Mouse (Mus musculus): ENCODE results near the gene Slc34a1. TPM values are rescaled to one million over a fixed set of nuclear protein-coding genes. Genes with fewer than 3 reads are reported as not detected.
"Not testable (repeated sequence)": the region's sequence is repeated elsewhere in the genome, so short reads cannot be mapped to it uniquely, and the experiment has no call there.

The Slc34a1 gene
- polyA plus RNA-seq, 1 experiment, result not detected

DNA sequence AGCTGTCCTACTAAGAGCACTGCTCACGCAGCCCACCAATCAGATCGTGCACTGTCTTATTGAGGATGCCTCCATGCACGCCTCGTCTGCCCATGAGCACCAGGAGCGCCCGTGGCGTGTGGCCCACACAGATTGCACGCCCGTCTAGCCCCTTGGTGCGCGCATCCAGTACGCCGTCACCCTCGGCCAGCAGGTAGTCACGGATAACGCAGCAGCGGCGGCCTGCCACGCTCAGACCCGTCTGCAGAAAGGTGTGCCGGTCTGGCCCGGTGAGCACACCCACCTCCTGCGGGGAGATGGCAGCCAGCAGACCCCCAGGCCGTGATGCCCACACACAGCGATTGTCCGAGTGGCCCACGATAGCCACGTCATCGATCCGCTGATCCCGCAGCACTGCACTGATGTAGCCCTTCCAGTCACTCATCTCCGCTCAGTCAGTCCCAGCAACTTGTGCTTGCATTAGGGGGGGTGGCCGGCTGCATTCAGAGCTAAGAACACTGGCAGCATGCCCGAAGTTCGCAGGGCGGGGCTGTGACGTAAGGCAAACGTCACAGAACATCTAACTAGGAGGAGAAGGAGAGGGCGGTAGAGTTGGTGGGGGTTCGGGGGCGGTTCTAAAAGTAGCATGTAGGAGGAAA lies 16.9 kb downstream of the Slc34a1 start, which contains the start of gene Pfn3:
Gene Pfn3, minus strand, starts transcription at position 490 of the 638 bp plus-strand sequence.
- H3K4me1 ChIP-seq (ENCODE audit: control insufficient read depth, insufficient read depth, insufficient read length, low read length), result peaks cover 2% of the 10 kb centered on the region; the same call in 1 of the 2 replicates
- H3K27ac ChIP-seq (replicated peaks; ENCODE audit: low read depth, low read length), result no peak within 1 kb of the TSS
- no peak within 1 kb of the TSS for H3K4me3 ChIP-seq (ENCODE audit: insufficient read depth, low read depth, low read length)

- H3K27ac ChIP-seq (replicated peaks; ENCODE audit: low read depth, low read length), result no peak overlapping the region
- H3K4me1 ChIP-seq (ENCODE audit: control insufficient read depth, insufficient read depth, insufficient read length, low read length), result peaks cover 2% of the 10 kb centered on the region; the same call in 1 of the 2 replicates
- no peak overlapping the region for H3K4me3 ChIP-seq (ENCODE audit: insufficient read depth, low read depth, low read length)
Observed at GRCm38 (mm10) chr13:55418004-55418403, 20.0 kb downstream of the Slc34a1 start.

DNA sequence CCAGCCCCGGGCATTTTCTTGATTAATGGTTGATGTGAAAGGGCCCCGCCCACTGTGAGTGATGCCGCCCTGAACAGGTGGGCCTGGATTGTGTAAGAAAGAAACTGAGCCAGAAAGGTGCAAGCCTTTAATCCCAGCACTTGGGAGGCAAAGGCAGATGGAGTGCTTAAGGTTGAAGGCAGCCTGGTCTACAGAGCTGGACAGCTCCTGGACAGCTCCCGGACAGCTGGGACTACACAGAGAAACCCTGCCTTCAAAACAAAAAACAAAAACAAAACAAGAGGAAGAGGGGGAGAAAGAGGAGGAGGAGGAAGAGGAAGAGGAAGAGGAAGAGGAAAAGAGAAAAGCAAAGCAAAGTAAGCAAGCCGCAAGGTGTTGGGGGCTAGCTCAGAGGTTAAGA lies 21.2 kb downstream of the Slc34a1 start:
- peaks cover 2% of the 10 kb centered on the region; the same call in 1 of the 2 replicates for H3K4me1 ChIP-seq (ENCODE audit: control insufficient read depth, insufficient read depth, insufficient read length, low read length)
- no peak overlapping the region for H3K4me3 ChIP-seq (ENCODE audit: insufficient read depth, low read depth, low read length)
- H3K27ac ChIP-seq (replicated peaks; ENCODE audit: low read depth, low read length), result no peak overlapping the region

- H3K27ac ChIP-seq (replicated peaks; ENCODE audit: low read depth, low read length), result no peak overlapping the region
- no peak overlapping the region for H3K4me3 ChIP-seq (ENCODE audit: insufficient read depth, low read depth, low read length)
- peaks cover 2% of the 10 kb centered on the region; the same call in 1 of the 2 replicates for H3K4me1 ChIP-seq (ENCODE audit: control insufficient read depth, insufficient read depth, insufficient read length, low read length)
Observed at GRCm38 (mm10) chr13:55420018-55420932, 22.3 kb downstream of the Slc34a1 start.

DNA sequence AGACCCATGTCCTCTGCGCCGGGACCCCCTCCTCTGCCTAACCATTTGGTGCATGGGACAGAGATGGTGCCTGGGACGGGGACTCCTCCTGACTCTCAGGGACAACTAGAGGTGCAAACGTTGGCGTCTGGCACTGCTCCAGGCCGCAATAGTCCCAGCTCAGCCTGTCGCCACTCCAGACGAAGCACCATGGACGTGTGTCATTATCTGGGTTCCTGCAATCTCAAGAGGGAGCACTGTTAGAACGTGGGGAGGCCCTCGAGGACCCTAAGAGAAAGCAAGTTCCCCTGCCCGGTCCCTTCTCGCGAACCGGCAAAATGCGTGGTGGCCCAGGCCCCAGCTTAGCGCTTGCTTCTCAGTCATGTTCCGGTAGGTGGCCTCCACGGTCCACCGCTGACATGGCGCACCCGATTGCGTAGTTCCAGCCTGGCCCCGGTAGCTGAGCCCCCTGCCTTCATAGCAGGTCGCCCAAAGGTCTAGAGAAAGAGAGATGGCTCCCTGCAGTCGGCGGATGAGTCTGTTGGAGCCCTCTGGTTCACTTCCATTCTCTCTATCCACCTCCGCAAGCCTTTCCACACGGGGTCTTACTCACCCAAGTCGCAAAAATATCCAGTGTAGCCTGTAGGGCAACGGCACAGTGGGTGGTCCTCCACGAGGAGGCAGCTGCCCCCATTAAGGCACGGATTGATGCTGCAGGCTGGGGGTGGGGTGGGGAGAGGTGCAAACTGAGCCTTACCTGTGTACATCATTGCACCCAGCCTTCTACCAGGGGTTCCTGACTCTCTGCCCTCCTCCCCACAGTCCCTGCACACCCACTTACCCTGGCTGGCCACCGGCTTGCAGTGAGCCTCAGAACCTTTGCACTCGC lies 23.2 kb downstream of the Slc34a1 start:
- Histone ChIP-seq H3K27ac (replicated peaks; ENCODE audit: low read depth, low read length) (0 out of 2 replicates have a peak overlapping the region, but pooled peaks have one; percentile 4), H3K4me1 (ENCODE audit: control insufficient read depth, insufficient read depth, insufficient read length, low read length) (peaks cover 2% of the 10 kb centered on the region; the same call in 1 of the 2 replicates), H3K4me3 (ENCODE audit: insufficient read depth, low read depth, low read length) (peak overlapping the region; percentile 42)

- Histone ChIP-seq H3K27ac (replicated peaks; ENCODE audit: low read depth, low read length) (no peak within 1 kb of the TSS), H3K4me1 (ENCODE audit: control insufficient read depth, insufficient read depth, insufficient read length, low read length) (no peaks in the 10 kb centered on the region; the same call in 1 of the 2 replicates), H3K4me3 (ENCODE audit: insufficient read depth, low read depth, low read length) (no peak within 1 kb of the TSS)
Observed at GRCm38 (mm10) chr13:55426613-55427012, 28.6 kb downstream of the Slc34a1 start, which contains the start of gene F12. TSS of gene F12 (minus strand) at chr13:55426793.

GRCm38 (mm10) chr13:55429226-55429888 lies 31.4 kb downstream of the Slc34a1 start:
- H3K4me1 ChIP-seq (ENCODE audit: control insufficient read depth, insufficient read depth, insufficient read length, low read length), result no peaks in the 10 kb centered on the region; the same call in 1 of the 2 replicates
- H3K4me3 ChIP-seq (ENCODE audit: insufficient read depth, low read depth, low read length), result 0 out of 2 replicates have a peak overlapping the region, but pooled peaks have one; percentile 4
- H3K27ac ChIP-seq (replicated peaks; ENCODE audit: low read depth, low read length), result peak overlapping the region; percentile 83

DNA sequence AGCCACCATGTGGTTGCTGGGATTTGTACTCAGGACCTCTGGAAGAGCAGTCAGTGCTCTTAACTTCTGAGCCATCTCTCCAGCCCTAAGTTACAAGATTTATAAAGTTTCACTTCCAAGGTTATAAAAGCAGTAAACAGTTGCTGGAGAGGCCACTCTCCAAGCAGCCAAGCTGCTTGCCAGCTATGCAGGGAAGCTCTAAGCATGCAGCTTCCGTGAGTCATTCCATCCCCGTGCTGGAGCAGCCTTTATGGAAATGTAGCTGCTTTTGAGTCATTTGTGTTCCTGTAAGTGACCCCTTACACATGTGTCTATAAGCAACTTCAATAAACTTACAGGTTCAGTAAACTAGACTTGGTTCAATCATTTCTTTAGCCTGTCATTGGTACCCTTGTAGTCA lies 32.6 kb downstream of the Slc34a1 start:
- H3K27ac ChIP-seq (replicated peaks; ENCODE audit: low read depth, low read length), result no peak overlapping the region
- H3K4me3 ChIP-seq (ENCODE audit: insufficient read depth, low read depth, low read length), result no peak overlapping the region
- no peaks in the 10 kb centered on the region; the same call in 1 of the 2 replicates for H3K4me1 ChIP-seq (ENCODE audit: control insufficient read depth, insufficient read depth, insufficient read length, low read length)

DNA sequence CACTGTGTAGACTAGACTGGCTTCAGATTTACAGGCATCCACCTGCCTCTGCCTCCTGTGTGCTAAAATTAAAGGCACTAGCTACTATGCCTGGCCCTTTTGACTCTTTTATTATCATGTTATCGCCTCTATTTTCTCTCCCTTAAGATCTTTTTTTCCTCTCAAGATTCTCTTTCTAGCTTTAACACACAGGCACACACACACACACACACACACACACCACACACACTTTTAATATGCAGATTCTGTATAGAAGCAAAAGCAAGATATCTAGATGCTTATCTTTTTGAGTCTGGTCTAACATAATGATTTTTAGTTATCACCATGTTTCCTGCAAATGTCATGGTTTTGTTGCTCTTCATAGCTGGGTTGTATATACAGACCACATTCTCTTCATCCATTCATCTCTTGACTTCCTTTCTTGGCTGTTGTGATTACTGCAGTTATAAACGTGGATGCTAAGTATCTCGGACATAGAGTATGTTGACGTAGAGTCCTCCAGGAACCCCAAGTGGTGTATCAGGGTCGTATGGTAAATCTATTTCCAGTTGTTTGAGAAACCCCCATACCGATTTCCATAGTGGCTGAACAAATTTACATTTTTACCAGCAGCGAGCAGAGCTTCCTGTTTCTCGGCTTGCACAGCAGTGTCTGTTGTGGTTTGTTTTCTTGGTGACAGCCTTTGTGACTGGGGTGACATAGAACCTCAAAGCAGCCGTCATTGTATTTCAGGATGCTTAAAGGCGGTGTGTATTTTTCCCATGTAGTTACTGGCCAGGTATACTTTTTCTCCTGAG lies 34.1 kb downstream of the Slc34a1 start:
- Histone ChIP-seq H3K4me3 (ENCODE audit: insufficient read depth, low read depth, low read length) (no peak overlapping the region), H3K4me1 (ENCODE audit: control insufficient read depth, insufficient read depth, insufficient read length, low read length) (no peaks in the 10 kb centered on the region; the same call in 1 of the 2 replicates), H3K27ac (replicated peaks; ENCODE audit: low read depth, low read length) (0 out of 2 replicates have a peak overlapping the region, but pooled peaks have one; percentile 9)

DNA sequence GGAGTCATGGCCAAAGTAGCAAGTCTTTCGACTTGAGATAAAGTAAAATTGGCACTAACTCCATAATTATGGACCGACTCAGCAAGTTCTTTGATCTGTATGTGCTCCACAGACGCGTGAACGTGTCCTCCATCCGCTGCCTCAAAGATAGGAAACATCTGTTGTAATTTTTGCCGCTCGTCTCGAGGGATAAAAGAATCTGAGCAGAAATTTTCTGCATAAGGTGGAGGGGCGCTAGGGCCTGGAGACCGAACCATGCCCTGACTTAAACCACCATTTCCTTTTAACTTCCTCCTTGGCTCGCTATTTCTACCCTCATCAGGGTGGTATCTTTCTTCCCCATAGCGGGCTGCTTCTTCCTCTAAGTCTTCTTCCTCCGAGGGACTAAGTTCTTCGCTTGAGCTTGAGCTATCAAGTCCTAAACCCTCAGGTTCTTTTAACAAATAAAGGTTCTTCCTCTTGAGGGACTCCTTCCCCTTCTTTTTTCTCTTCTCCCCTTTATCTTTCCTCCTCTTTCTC lies 39.2 kb downstream of the Slc34a1 start:
- H3K4me1 ChIP-seq (ENCODE audit: control insufficient read depth, insufficient read depth, insufficient read length, low read length); H3K27ac ChIP-seq (replicated peaks; ENCODE audit: low read depth, low read length); H3K4me3 ChIP-seq (ENCODE audit: insufficient read depth, low read depth, low read length): not testable (repeated sequence)

- Histone ChIP-seq H3K4me1 (ENCODE audit: control insufficient read depth, insufficient read depth, insufficient read length, low read length) (peaks cover 38% of the 10 kb centered on the region), H3K4me3 (ENCODE audit: insufficient read depth, low read depth, low read length) (peak overlapping the region; percentile 79), H3K27ac (replicated peaks; ENCODE audit: low read depth, low read length) (peak overlapping the region; percentile 99)
Observed at GRCm38 (mm10) chr13:55443799-55444285, 45.9 kb downstream of the Slc34a1 start.

DNA sequence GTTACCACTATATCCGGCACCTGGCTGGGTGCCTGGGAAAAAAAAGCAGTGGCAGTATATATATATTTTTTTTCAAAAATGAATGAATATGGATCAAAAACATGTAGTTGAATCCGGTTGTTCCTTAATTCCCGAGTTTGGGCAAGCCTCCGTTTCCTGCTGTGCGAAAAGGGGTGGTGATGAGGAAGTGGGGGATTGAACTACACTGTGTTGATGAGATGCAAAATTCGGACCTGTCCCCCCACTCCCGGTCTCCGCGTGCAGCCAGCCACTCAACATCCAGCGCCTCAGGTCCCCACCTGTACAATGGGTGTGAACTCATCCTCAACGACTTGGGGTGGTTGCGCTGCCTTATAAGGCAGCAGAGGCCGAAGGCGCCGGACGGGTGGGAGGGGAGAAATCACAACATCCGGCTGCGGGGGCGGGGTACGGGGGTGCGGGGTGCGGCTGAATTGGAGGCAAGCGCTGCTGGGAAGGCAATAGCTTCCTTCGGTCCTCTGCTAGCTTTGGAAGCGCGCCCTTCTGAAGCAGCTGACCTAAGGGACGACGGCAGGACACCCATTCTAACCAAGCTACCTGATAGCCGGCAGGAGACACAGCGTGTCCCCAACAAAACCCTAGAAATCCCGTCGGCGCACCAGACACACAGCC lies 46.4 kb downstream of the Slc34a1 start:
- Histone ChIP-seq H3K4me1 (ENCODE audit: control insufficient read depth, insufficient read depth, insufficient read length, low read length) (peaks cover 40% of the 10 kb centered on the region), H3K27ac (replicated peaks; ENCODE audit: low read depth, low read length) (peak overlapping the region; percentile 100), H3K4me3 (ENCODE audit: insufficient read depth, low read depth, low read length) (peak overlapping the region; percentile 79)

DNA sequence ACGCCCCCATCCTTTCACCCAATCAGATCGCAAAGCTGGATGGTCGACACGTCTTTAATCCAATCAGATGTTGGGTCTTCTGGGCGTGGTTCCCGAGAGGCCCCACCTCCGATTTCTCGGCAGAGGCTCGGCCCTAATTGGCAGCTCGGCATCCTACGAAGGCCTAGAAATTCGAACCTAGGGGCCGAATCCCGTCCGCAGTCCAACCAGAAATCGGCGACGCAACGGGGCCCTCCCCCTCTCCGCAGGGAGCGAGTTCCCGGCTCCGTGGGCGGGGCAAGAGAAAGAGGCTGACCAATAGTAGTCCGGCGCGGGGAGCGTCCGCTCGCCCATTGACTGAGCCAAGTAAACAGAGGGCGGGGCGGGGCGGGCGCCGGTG lies 46.9 kb downstream of the Slc34a1 start, which contains the start of gene Grk6:
Gene Grk6, plus strand, starts transcription at position 136 of the 379 bp plus-strand sequence.
- H3K4me1 ChIP-seq (ENCODE audit: control insufficient read depth, insufficient read depth, insufficient read length, low read length), result peaks cover 44% of the 10 kb centered on the region
- peak within 1 kb of the TSS; percentile 100 for H3K27ac ChIP-seq (replicated peaks; ENCODE audit: low read depth, low read length)
- H3K4me3 ChIP-seq (ENCODE audit: insufficient read depth, low read depth, low read length), result peak within 1 kb of the TSS; percentile 82

All from brown adipose tissue, adult 24 weeks (tissue).